Mouse (Mus musculus) ES-CJ7 (cell line): ENCODE results near the gene Mmp14.
A peak's percentile ranks its signal among the peaks of the same experiment; 100 is the strongest.

Experiments
- DNase-seq: peaks from one replicate; pipeline ENCODE4 v3.0.0; 2011; ENCODE audit warnings: low read depth, low spot score

The Mmp14 gene

GRCm38 (mm10) chr14:54431334-54432077 lies at the start of gene Mmp14:
Gene Mmp14, plus strand, starts transcription at chr14:54431612.
- no peak for DNase-seq

GRCm38 (mm10) chr14:54381816-54382215 lies 49.6 kb upstream of the Mmp14 start:
- DNase-seq: no peak

- peak; percentile 27 for DNase-seq
Measured at GRCm38 (mm10) chr14:54382641-54383040, 48.8 kb upstream of the Mmp14 start.

- DNase-seq: peak; percentile 96
Measured at GRCm38 (mm10) chr14:54383355-54383771, 48.0 kb upstream of the Mmp14 start.

- DNase-seq: no peak
Measured at GRCm38 (mm10) chr14:54384396-54384795, 47.0 kb upstream of the Mmp14 start.

- DNase-seq: no peak
Measured at GRCm38 (mm10) chr14:54385968-54386618, 45.3 kb upstream of the Mmp14 start.

GRCm38 (mm10) chr14:54387546-54387945 lies 43.9 kb upstream of the Mmp14 start:
- DNase-seq: no peak

- DNase-seq: no peak
Measured at GRCm38 (mm10) chr14:54390843-54391242, 40.6 kb upstream of the Mmp14 start.

GRCm38 (mm10) chr14:54393794-54394193 lies 37.6 kb upstream of the Mmp14 start:
- no peak for DNase-seq

- DNase-seq: no peak
Measured at GRCm38 (mm10) chr14:54394309-54394708, 37.1 kb upstream of the Mmp14 start.

GRCm38 (mm10) chr14:54396685-54397084 lies 34.7 kb upstream of the Mmp14 start:
- DNase-seq: no peak

- no peak for DNase-seq
Measured at GRCm38 (mm10) chr14:54397872-54398527, 33.4 kb upstream of the Mmp14 start.

- no peak for DNase-seq
Measured at GRCm38 (mm10) chr14:54398528-54398916, 32.9 kb upstream of the Mmp14 start.

- DNase-seq: no peak
Measured at GRCm38 (mm10) chr14:54398921-54399382, 32.5 kb upstream of the Mmp14 start.

GRCm38 (mm10) chr14:54401723-54402122 lies 29.7 kb upstream of the Mmp14 start:
- DNase-seq: no peak

GRCm38 (mm10) chr14:54408336-54409056 lies 22.9 kb upstream of the Mmp14 start:
- DNase-seq: no peak

- DNase-seq: no peak
Measured at GRCm38 (mm10) chr14:54409057-54409645, 22.3 kb upstream of the Mmp14 start.

- DNase-seq: peak; percentile 67
Measured at GRCm38 (mm10) chr14:54409980-54410810, 21.2 kb upstream of the Mmp14 start.

GRCm38 (mm10) chr14:54412000-54412576 lies 19.3 kb upstream of the Mmp14 start:
- peak; percentile 98 for DNase-seq

GRCm38 (mm10) chr14:54412629-54413170 lies 18.7 kb upstream of the Mmp14 start:
- peak; percentile 81 for DNase-seq
